Mouse (Mus musculus) heart, embryonic 12.5 days (tissue): ENCODE results near the gene Alg10b. TPM values are rescaled to one million over a fixed set of nuclear protein-coding genes. Genes with fewer than 3 reads are reported as not detected.

Experiments used
- ATAC-seq: fragments of 200-750 bp; cut with Nextera tagmentation; 2 replicates; pipeline ENCODE4 v1.8.0; 2017; ENCODE audit warnings: moderate TSS enrichment, moderate library complexity; ENCODE audit not compliant: insufficient number of reproducible peaks, low FRiP score
- H3K27ac ChIP-seq: fragments of 300-500 bp; sonication (generic); 2 replicates; pipeline ENCODE4 v1.5.1; 2016; ENCODE audit warnings: mild to moderate bottlenecking, moderate library complexity; ENCODE audit not compliant: poor library complexity, severe bottlenecking
- H3K27me3 ChIP-seq: fragments of 300-500 bp; sonication (generic); replicated peaks from 2 replicates; pipeline ENCODE4 v1.6.1; 2016; ENCODE audit warnings: mild to moderate bottlenecking, moderate library complexity
- H3K36me3 ChIP-seq: fragments of 300-500 bp; sonication (generic); 2 replicates; pipeline ENCODE4 v1.6.1; 2016; ENCODE audit warnings: mild to moderate bottlenecking, moderate library complexity
- H3K4me1 ChIP-seq: fragments of 300-500 bp; sonication (generic); replicated peaks from 2 replicates; pipeline ENCODE4 v1.6.1; 2016; ENCODE audit warnings: mild to moderate bottlenecking
- H3K4me2 ChIP-seq: fragments of 300-500 bp; sonication (generic); 2 replicates; pipeline ENCODE4 v1.6.1; 2016; ENCODE audit warnings: mild to moderate bottlenecking, moderate library complexity
- H3K4me3 ChIP-seq: fragments of 300-500 bp; sonication (generic); 2 replicates; pipeline ENCODE4 v1.5.1; 2016; ENCODE audit warnings: mild to moderate bottlenecking
- H3K9ac ChIP-seq: fragments of 300-500 bp; sonication (generic); 2 replicates; pipeline ENCODE4 v1.6.1; 2016; ENCODE audit warnings: mild to moderate bottlenecking, moderate library complexity
- H3K9me3 ChIP-seq: fragments of 300-500 bp; sonication (generic); replicated peaks from 2 replicates; pipeline ENCODE4 v1.6.1; 2016; ENCODE audit warnings: mild to moderate bottlenecking, moderate library complexity
- WGBS: fragments of 180-500 bp; shearing (Covaris S2); methylation state at CpG from one replicate; pipeline ENCODE4 v1.1.7; 2016; 5-methylcytosine and 5-hydroxymethylcytosine counted together
- microRNA-seq: library from miRNA; unstranded; fragments of <30 nt; microRNA quantifications from one replicate; pipeline ENCODE4, GENCODE M21; 2017
- polyA plus RNA-seq: library from polyadenylated mRNA; unstranded; fragments of >200 nt; fragmentation: Nextera tagmentation; extraction: Ambion mirVana; gene quantifications from 2 replicates; pipeline ENCODE4 v1.2.1, GENCODE M21; 2016

Alg10b gene
- polyA plus RNA-seq, 1 experiment from 2014 or later, result 28.7 TPM

GRCm38 (mm10) chr15:90282876-90283275 lies 58.8 kb downstream of the Alg10b start:
- Histone ChIP-seq H3K4me2 (no peak overlapping the region), H3K4me1 (no peaks in the 10 kb centered on the region), H3K36me3 (no peaks in the 10 kb centered on the region), H3K27me3 (no peaks in the 10 kb centered on the region), H3K27ac (no peak overlapping the region), H3K4me3 (no peak overlapping the region), H3K9me3 (no peaks in the 10 kb centered on the region), H3K9ac (no peak overlapping the region)
- ATAC-seq, result no peak
- 80% methylated on average over 7 of the region's 7 CpGs for WGBS

Small RNA genes lying within 50 kb of the gene (microRNA-seq; reads per million reads assigned to microRNA genes)
- gene Mir7648, result not detected
